Mouse (Mus musculus) midbrain, embryonic 11.5 days (tissue): ENCODE results near the gene Olfr1367. TPM values are rescaled to one million over a fixed set of nuclear protein-coding genes. Genes with fewer than 3 reads are reported as not detected.
"Not testable (repeated sequence)": the region's sequence is repeated elsewhere in the genome, so short reads cannot be mapped to it uniquely, and the experiment has no call there.

Source experiments
- ATAC-seq: fragments of 200-750 bp; cut with Nextera tagmentation; 2 replicates; pipeline ENCODE4 v1.8.0; 2017; ENCODE audit warnings: moderate TSS enrichment, moderate library complexity; ENCODE audit not compliant: low FRiP score
- DNase-seq: peaks from one replicate; pipeline ENCODE4 v3.0.0; 2015; ENCODE audit warnings: low spot score; ENCODE audit errors: missing footprints
- H3K27ac ChIP-seq: fragments of 300-500 bp; sonication (generic); 2 replicates; pipeline ENCODE4 v1.5.1; 2014; ENCODE audit warnings: low read depth, low read length
- H3K27me3 ChIP-seq: fragments of 300-500 bp; sonication (generic); 2 replicates; pipeline ENCODE4 v1.6.1; 2014; ENCODE audit warnings: mild to moderate bottlenecking, low read length, moderate library complexity, mixed read lengths; ENCODE audit not compliant: control insufficient read depth, insufficient read depth
- H3K36me3 ChIP-seq: fragments of 300-500 bp; sonication (generic); 2 replicates; pipeline ENCODE4 v1.6.1; 2014; ENCODE audit warnings: mild to moderate bottlenecking, low read length, moderate library complexity, mixed read lengths; ENCODE audit not compliant: control insufficient read depth, insufficient read depth
- H3K4me1 ChIP-seq: fragments of 300-500 bp; sonication (generic); 2 replicates; pipeline ENCODE4 v1.6.1; 2014; ENCODE audit warnings: low read length; ENCODE audit not compliant: control insufficient read depth, insufficient read depth
- H3K4me2 ChIP-seq: fragments of 300-500 bp; sonication (generic); 2 replicates; pipeline ENCODE4 v1.6.1; 2014; ENCODE audit warnings: mild to moderate bottlenecking, moderate library complexity
- H3K4me3 ChIP-seq: fragments of 300-500 bp; sonication (generic); 2 replicates; pipeline ENCODE4 v1.5.1; 2014; ENCODE audit warnings: low read depth, low read length
- H3K9ac ChIP-seq: fragments of 300-500 bp; sonication (generic); 2 replicates; pipeline ENCODE4 v1.6.1; 2014; ENCODE audit warnings: low read length
- H3K9me3 ChIP-seq: fragments of 300-500 bp; sonication (generic); 2 replicates; pipeline ENCODE4 v1.6.1; 2016; ENCODE audit warnings: low read length; ENCODE audit not compliant: control insufficient read depth
- WGBS: fragments of 180-500 bp; shearing (Covaris S2); extraction: QIAGEN DNeasy Blood & Tissue Kit; methylation state at CpG from one replicate; pipeline ENCODE4 v1.1.7; 2014; 5-methylcytosine and 5-hydroxymethylcytosine counted together
- microRNA-seq: library from miRNA; unstranded; fragments of <30 nt; microRNA quantifications from one replicate; pipeline ENCODE4, GENCODE M21; 2017
- polyA plus RNA-seq: library from polyadenylated mRNA; unstranded; fragments of >200 nt; fragmentation: Nextera tagmentation; extraction: Ambion mirVana; gene quantifications from 2 replicates; pipeline ENCODE4 v1.2.1, GENCODE M21; 2014

Olfr1367 gene
- polyA plus RNA-seq, 1 experiment from 2014 or later = not detected

DNA sequence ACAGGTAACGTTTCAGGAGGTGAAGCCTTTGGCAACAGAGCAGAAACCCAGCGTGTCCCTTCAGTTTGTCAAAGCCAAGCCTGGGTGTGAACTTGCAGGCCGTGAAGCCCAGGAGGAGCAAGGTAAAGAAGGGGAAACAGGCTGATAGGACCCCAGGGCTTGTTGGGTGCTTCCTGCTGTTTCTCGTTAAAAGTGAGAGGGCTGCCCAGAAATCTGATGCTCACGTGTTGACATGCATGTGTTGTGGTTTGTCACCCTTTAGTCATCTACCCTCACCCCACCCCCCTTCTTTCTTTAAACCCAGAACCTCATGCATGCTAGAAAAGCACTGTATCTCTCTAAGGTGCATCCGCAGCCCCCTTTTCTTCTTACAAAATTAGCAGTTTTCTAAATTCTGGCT lies 19.9 kb downstream of the Olfr1367 start:
- Histone ChIP-seq H3K9me3 (no peaks in the 10 kb centered on the region), H3K36me3 (peaks cover 8% of the 10 kb centered on the region), H3K27ac (no peak overlapping the region), H3K27me3 (no peaks in the 10 kb centered on the region), H3K4me1 (peaks cover 13% of the 10 kb centered on the region), H3K4me2 (no peak overlapping the region), H3K9ac (no peak overlapping the region), H3K4me3 (no peak overlapping the region)
- no peak for ATAC-seq
- DNase-seq = no peak
- WGBS = 78% methylated on average over 6 of the region's 6 CpGs

- no peak overlapping the region for H3K4me3 ChIP-seq
- H3K27me3 ChIP-seq = no peaks in the 10 kb centered on the region
- no peak overlapping the region for H3K4me2 ChIP-seq
- peaks cover 8% of the 10 kb centered on the region for H3K36me3 ChIP-seq
- no peaks in the 10 kb centered on the region for H3K9me3 ChIP-seq
- ATAC-seq (no peak), DNase-seq (no peak)
- no peak overlapping the region for H3K27ac ChIP-seq
- WGBS = 91% methylated on average over 2 of the region's 2 CpGs
- H3K4me1 ChIP-seq = no peaks in the 10 kb centered on the region
- H3K9ac ChIP-seq = no peak overlapping the region
Measured at GRCm38 (mm10) chr13:21372700-21373099, 26.0 kb downstream of the Olfr1367 start.

- no peaks in the 10 kb centered on the region for H3K27me3 ChIP-seq
Measured at GRCm38 (mm10) chr13:21377773-21378172, 31.1 kb downstream of the Olfr1367 start.

GRCm38 (mm10) chr13:21395211-21395610 lies 48.5 kb downstream of the Olfr1367 start:
- Histone ChIP-seq H3K4me1 (no peaks in the 10 kb centered on the region), H3K4me3 (no peak overlapping the region), H3K36me3 (peaks cover 31% of the 10 kb centered on the region), H3K27me3 (no peaks in the 10 kb centered on the region), H3K27ac (no peak overlapping the region), H3K9me3 (no peaks in the 10 kb centered on the region), H3K9ac (no peak overlapping the region), H3K4me2 (no peak overlapping the region)
- no peak for ATAC-seq
- WGBS = 94% methylated on average over 1 of the region's 1 CpGs
- no peak for DNase-seq

More at GRCm38 (mm10) chr13:21377773-21378172, 31.1 kb downstream of the Olfr1367 start:
- H3K4me3 ChIP-seq = no peak overlapping the region
- H3K36me3 ChIP-seq = no peaks in the 10 kb centered on the region
- DNase-seq (no peak), ATAC-seq (no peak)
- no peak overlapping the region for H3K27ac ChIP-seq
- no peak overlapping the region for H3K9ac ChIP-seq
- WGBS = 88% methylated on average over 2 of the region's 2 CpGs
- no peak overlapping the region for H3K4me2 ChIP-seq
- no peaks in the 10 kb centered on the region for H3K4me1 ChIP-seq
- H3K9me3 ChIP-seq = no peaks in the 10 kb centered on the region

GRCm38 (mm10) chr13:21395623-21396022 lies 48.9 kb downstream of the Olfr1367 start:
- H3K9me3 ChIP-seq = no peaks in the 10 kb centered on the region
- no peak overlapping the region for H3K27ac ChIP-seq
- no peak overlapping the region for H3K9ac ChIP-seq
- no peak overlapping the region for H3K4me2 ChIP-seq
- no peaks in the 10 kb centered on the region for H3K27me3 ChIP-seq
- 94% methylated on average over 6 of the region's 6 CpGs for WGBS
- ATAC-seq = no peak
- H3K36me3 ChIP-seq = peaks cover 27% of the 10 kb centered on the region
- no peak overlapping the region for H3K4me3 ChIP-seq
- DNase-seq = no peak
- H3K4me1 ChIP-seq = no peaks in the 10 kb centered on the region

- not testable (repeated sequence) for H3K27ac ChIP-seq, H3K9ac ChIP-seq, H3K27me3 ChIP-seq, H3K9me3 ChIP-seq, H3K4me3 ChIP-seq, DNase-seq, H3K4me1 ChIP-seq, H3K4me2 ChIP-seq
- peaks cover 23% of the 10 kb centered on the region for H3K36me3 ChIP-seq
- WGBS = 95% methylated on average over 15 of the region's 18 CpGs
- ATAC-seq = peak; percentile 71
Measured at GRCm38 (mm10) chr13:21396048-21396447, 49.3 kb downstream of the Olfr1367 start.

- H3K4me2 ChIP-seq = no peak overlapping the region
- WGBS = 92% methylated on average over 2 of the region's 2 CpGs
- H3K4me3 ChIP-seq = no peak overlapping the region
- no peak for ATAC-seq
- no peak overlapping the region for H3K9ac ChIP-seq
- peaks cover 18% of the 10 kb centered on the region for H3K36me3 ChIP-seq
- no peaks in the 10 kb centered on the region for H3K9me3 ChIP-seq
- no peaks in the 10 kb centered on the region for H3K27me3 ChIP-seq
- no peak for DNase-seq
- peaks cover 10% of the 10 kb centered on the region for H3K4me1 ChIP-seq
- H3K27ac ChIP-seq = no peak overlapping the region
Measured at GRCm38 (mm10) chr13:21397486-21397885, 50.8 kb downstream of the Olfr1367 start.

Small RNA genes lying within 50 kb of the gene (microRNA-seq; reads per million reads assigned to microRNA genes)
- not detected for gene Mir6942

Other genes starting within 250 kb of the Olfr1367 start
- gene Olfr1369-ps1, start 235.4 kb upstream of the Olfr1367 start, polyA plus RNA-seq = 0.04 TPM in 1 of 2 replicates, not detected in the other
- gene Olfr263, start 217.3 kb upstream of the Olfr1367 start, polyA plus RNA-seq = not detected in 2 replicates
- gene Olfr1368, start 201.0 kb upstream of the Olfr1367 start, polyA plus RNA-seq = not detected in 2 replicates
- gene Trim27, start 167.5 kb upstream of the Olfr1367 start, polyA plus RNA-seq = 136 and 138 TPM in 2 replicates
- gene Gpx5, start 54.2 kb upstream of the Olfr1367 start, polyA plus RNA-seq = not detected in 2 replicates
- gene Gpx6, start 34.8 kb upstream of the Olfr1367 start, polyA plus RNA-seq = not detected in 2 replicates
- gene Zscan12, start 15.9 kb downstream of the Olfr1367 start, polyA plus RNA-seq = 20.3 and 21.8 TPM in 2 replicates
- 85.4 and 85.9 TPM in 2 replicates for gene Zkscan3, start 55.8 kb downstream of the Olfr1367 start, polyA plus RNA-seq
- 6.6 and 7.6 TPM in 2 replicates for gene Pgbd1, start 94.1 kb downstream of the Olfr1367 start, polyA plus RNA-seq
- gene Zscan26, start 106.8 kb downstream of the Olfr1367 start, polyA plus RNA-seq = 14.6 and 16.4 TPM in 2 replicates
- gene Nkapl, start 121.6 kb downstream of the Olfr1367 start, polyA plus RNA-seq = 2.6 and 2.7 TPM in 2 replicates
- gene Zkscan4, start 132.0 kb downstream of the Olfr1367 start, polyA plus RNA-seq = 3.9 and 4.2 TPM in 2 replicates
- gene Gm10065, start 132.5 kb downstream of the Olfr1367 start, polyA plus RNA-seq = not detected in 2 replicates
- gene AK157302, start 148.3 kb downstream of the Olfr1367 start, polyA plus RNA-seq = 0.32 and 0.66 TPM in 2 replicates
- gene Gm11273, start 154.5 kb downstream of the Olfr1367 start, polyA plus RNA-seq = 3.7 and 4.0 TPM in 2 replicates
- gene Zkscan8, start 184.2 kb downstream of the Olfr1367 start, polyA plus RNA-seq = 10.6 and 11.1 TPM in 2 replicates
- gene Olfr1366, start 195.9 kb downstream of the Olfr1367 start, polyA plus RNA-seq = 0.12 and 0.26 TPM in 2 replicates
- 0.04 TPM in 1 of 2 replicates, not detected in the other for gene Olfr1535, start 213.0 kb downstream of the Olfr1367 start, polyA plus RNA-seq
- not detected in 2 replicates for gene Olfr1364, start 234.8 kb downstream of the Olfr1367 start, polyA plus RNA-seq